Mouse (Mus musculus): Measurements from ENCODE around the gene Abca17. TPM values are rescaled to one million over a fixed set of nuclear protein-coding genes. Genes with fewer than 3 reads are reported as not detected.
A peak's percentile ranks its signal among the peaks of the same experiment; 100 is the strongest.

Abca17 gene
- total RNA-seq, 1 experiment from 2014 or later = 0.25 TPM

- no peak for ATAC-seq (replicated peaks in 1 of 2; ENCODE audit: insufficient read depth in 1 of 2, low FRiP score in 2 of 2, low TSS enrichment in 1 of 2, low read depth in 1 of 2, poor library complexity in 2 of 2, severe bottlenecking in 2 of 2)
These were observed 3.1 kb upstream of the Abca17 start for GRCm38 (mm10) chr17:24353960-24354359.

GRCm38 (mm10) chr17:24352370-24353194 is 1.7 kb upstream of the Abca17 start:
- ATAC-seq (replicated peaks in 1 of 2; ENCODE audit: insufficient read depth in 1 of 2, low FRiP score in 2 of 2, low TSS enrichment in 1 of 2, low read depth in 1 of 2, poor library complexity in 2 of 2, severe bottlenecking in 2 of 2) = no peak

- peak; percentile 78 to 85 for ATAC-seq (replicated peaks in 1 of 2; ENCODE audit: insufficient read depth in 1 of 2, low FRiP score in 2 of 2, low TSS enrichment in 1 of 2, low read depth in 1 of 2, poor library complexity in 2 of 2, severe bottlenecking in 2 of 2)
These were observed 991 bp upstream of the Abca17 start, which contains the start of gene Abca3 for GRCm38 (mm10) chr17:24351760-24352357. TSS of gene Abca3 (plus strand) at chr17:24351950.

- ATAC-seq (replicated peaks in 1 of 2; ENCODE audit: insufficient read depth in 1 of 2, low FRiP score in 2 of 2, low TSS enrichment in 1 of 2, low read depth in 1 of 2, poor library complexity in 2 of 2, severe bottlenecking in 2 of 2) = peak in 1 of 2 experiments; percentile 27; a peak in 3 of 4 replicates
These were observed 1.7 kb downstream of the Abca17 start for GRCm38 (mm10) chr17:24349176-24349575.

GRCm38 (mm10) chr17:24346831-24347230 is 4.0 kb downstream of the Abca17 start:
- no peak for ATAC-seq (replicated peaks in 1 of 2; ENCODE audit: insufficient read depth in 1 of 2, low FRiP score in 2 of 2, low TSS enrichment in 1 of 2, low read depth in 1 of 2, poor library complexity in 2 of 2, severe bottlenecking in 2 of 2)

GRCm38 (mm10) chr17:24344672-24345071 is 6.2 kb downstream of the Abca17 start:
- peak; percentile 65 to 85; a peak in 3 of 4 replicates for ATAC-seq (replicated peaks in 1 of 2; ENCODE audit: insufficient read depth in 1 of 2, low FRiP score in 2 of 2, low TSS enrichment in 1 of 2, low read depth in 1 of 2, poor library complexity in 2 of 2, severe bottlenecking in 2 of 2)

GRCm38 (mm10) chr17:24327656-24328055 is 23.2 kb downstream of the Abca17 start:
- ATAC-seq (replicated peaks in 1 of 2; ENCODE audit: insufficient read depth in 1 of 2, low FRiP score in 2 of 2, low TSS enrichment in 1 of 2, low read depth in 1 of 2, poor library complexity in 2 of 2, severe bottlenecking in 2 of 2) = no peak

GRCm38 (mm10) chr17:24325051-24325450 is 25.8 kb downstream of the Abca17 start:
- ATAC-seq (replicated peaks in 1 of 2; ENCODE audit: insufficient read depth in 1 of 2, low FRiP score in 2 of 2, low TSS enrichment in 1 of 2, low read depth in 1 of 2, poor library complexity in 2 of 2, severe bottlenecking in 2 of 2) = no peak

GRCm38 (mm10) chr17:24320826-24321225 is 30.0 kb downstream of the Abca17 start:
- no peak for ATAC-seq (replicated peaks in 1 of 2; ENCODE audit: insufficient read depth in 1 of 2, low FRiP score in 2 of 2, low TSS enrichment in 1 of 2, low read depth in 1 of 2, poor library complexity in 2 of 2, severe bottlenecking in 2 of 2)

- peak; percentile 59 to 68; a peak in 2 of 4 replicates for ATAC-seq (replicated peaks in 1 of 2; ENCODE audit: insufficient read depth in 1 of 2, low FRiP score in 2 of 2, low TSS enrichment in 1 of 2, low read depth in 1 of 2, poor library complexity in 2 of 2, severe bottlenecking in 2 of 2)
These were observed 43.4 kb downstream of the Abca17 start for GRCm38 (mm10) chr17:24307500-24307899.

- ATAC-seq (replicated peaks in 1 of 2; ENCODE audit: insufficient read depth in 1 of 2, low FRiP score in 2 of 2, low TSS enrichment in 1 of 2, low read depth in 1 of 2, poor library complexity in 2 of 2, severe bottlenecking in 2 of 2) = no peak
These were observed 50.2 kb downstream of the Abca17 start for GRCm38 (mm10) chr17:24300651-24301050.

- peak; percentile 30; a peak in 1 of 4 replicates for ATAC-seq (replicated peaks in 1 of 2; ENCODE audit: insufficient read depth in 1 of 2, low FRiP score in 2 of 2, low TSS enrichment in 1 of 2, low read depth in 1 of 2, poor library complexity in 2 of 2, severe bottlenecking in 2 of 2)
These were observed 61.5 kb downstream of the Abca17 start for GRCm38 (mm10) chr17:24289338-24289737.

GRCm38 (mm10) chr17:24288477-24288876 is 62.4 kb downstream of the Abca17 start:
- ATAC-seq (replicated peaks in 1 of 2; ENCODE audit: insufficient read depth in 1 of 2, low FRiP score in 2 of 2, low TSS enrichment in 1 of 2, low read depth in 1 of 2, poor library complexity in 2 of 2, severe bottlenecking in 2 of 2) = no peak

- ATAC-seq (replicated peaks in 1 of 2; ENCODE audit: insufficient read depth in 1 of 2, low FRiP score in 2 of 2, low TSS enrichment in 1 of 2, low read depth in 1 of 2, poor library complexity in 2 of 2, severe bottlenecking in 2 of 2) = peak; percentile 75 to 83
These were observed 65.2 kb downstream of the Abca17 start for GRCm38 (mm10) chr17:24285680-24286079.

GRCm38 (mm10) chr17:24283266-24283818 is 67.5 kb downstream of the Abca17 start:
- ATAC-seq (replicated peaks in 1 of 2; ENCODE audit: insufficient read depth in 1 of 2, low FRiP score in 2 of 2, low TSS enrichment in 1 of 2, low read depth in 1 of 2, poor library complexity in 2 of 2, severe bottlenecking in 2 of 2) = no peak

- ATAC-seq (replicated peaks in 1 of 2; ENCODE audit: insufficient read depth in 1 of 2, low FRiP score in 2 of 2, low TSS enrichment in 1 of 2, low read depth in 1 of 2, poor library complexity in 2 of 2, severe bottlenecking in 2 of 2) = no peak
These were observed 68.2 kb downstream of the Abca17 start for GRCm38 (mm10) chr17:24282637-24283036.

GRCm38 (mm10) chr17:24279907-24280306 is 71.0 kb downstream of the Abca17 start:
- no peak for ATAC-seq (replicated peaks in 1 of 2; ENCODE audit: insufficient read depth in 1 of 2, low FRiP score in 2 of 2, low TSS enrichment in 1 of 2, low read depth in 1 of 2, poor library complexity in 2 of 2, severe bottlenecking in 2 of 2)

GRCm38 (mm10) chr17:24267133-24267532 is 83.7 kb downstream of the Abca17 start:
- peak; percentile 22 to 51; a peak in 2 of 4 replicates for ATAC-seq (replicated peaks in 1 of 2; ENCODE audit: insufficient read depth in 1 of 2, low FRiP score in 2 of 2, low TSS enrichment in 1 of 2, low read depth in 1 of 2, poor library complexity in 2 of 2, severe bottlenecking in 2 of 2)

All from hematopoietic stem cell, adult 5-6 weeks (primary cell).